Mouse (Mus musculus) limb, embryonic 11.5 days (tissue): ENCODE results near the gene Pcca. TPM values are rescaled to one million over a fixed set of nuclear protein-coding genes. Genes with fewer than 3 reads are reported as not detected.

Experiments
- ATAC-seq: fragments of 200-750 bp; cut with Nextera tagmentation; 2 replicates; pipeline ENCODE4 v1.8.0; 2017; ENCODE audit warnings: low read depth; ENCODE audit not compliant: insufficient number of reproducible peaks, low FRiP score, low TSS enrichment
- DNase-seq: peaks from one replicate; pipeline ENCODE4 v3.0.0-alpha.2; 2015; ENCODE audit warnings: low spot score
- H3K27ac ChIP-seq: fragments of 300-500 bp; sonication (generic); replicated peaks from 2 replicates; pipeline ENCODE4 v1.5.1; 2014; ENCODE audit warnings: low read depth, mild to moderate bottlenecking, low read length
- H3K27me3 ChIP-seq: fragments of 300-500 bp; sonication (generic); 2 replicates; pipeline ENCODE4 v1.6.1; 2014; ENCODE audit warnings: mild to moderate bottlenecking, low read length, mixed read lengths; ENCODE audit not compliant: control insufficient read depth, insufficient read depth
- H3K36me3 ChIP-seq: fragments of 300-500 bp; sonication (generic); 2 replicates; pipeline ENCODE4 v1.6.1; 2014; ENCODE audit warnings: mild to moderate bottlenecking, low read length, moderate library complexity, mixed read lengths; ENCODE audit not compliant: control insufficient read depth, insufficient read depth
- H3K4me1 ChIP-seq: fragments of 300-500 bp; sonication (generic); 2 replicates; pipeline ENCODE4 v1.6.1; 2014; ENCODE audit warnings: low read length, mixed read lengths; ENCODE audit not compliant: control insufficient read depth, insufficient read depth
- H3K4me2 ChIP-seq: fragments of 300-500 bp; sonication (generic); 2 replicates; pipeline ENCODE4 v1.6.1; 2014; ENCODE audit warnings: low read depth, mild to moderate bottlenecking, moderate library complexity; ENCODE audit not compliant: severe bottlenecking
- H3K4me3 ChIP-seq: fragments of 300-500 bp; sonication (generic); 2 replicates; pipeline ENCODE4 v1.5.1; 2014; ENCODE audit warnings: low read depth, low read length
- H3K9ac ChIP-seq: fragments of 300-500 bp; sonication (generic); 2 replicates; pipeline ENCODE4 v1.6.1; 2014; ENCODE audit warnings: mild to moderate bottlenecking, low read length
- H3K9me3 ChIP-seq: fragments of 300-500 bp; sonication (generic); 2 replicates; pipeline ENCODE4 v1.6.1; 2016; ENCODE audit warnings: low read length; ENCODE audit not compliant: control insufficient read depth
- WGBS: fragments of 180-500 bp; shearing (Covaris S2); extraction: QIAGEN DNeasy Blood & Tissue Kit; methylation state at CpG from one replicate; pipeline ENCODE4 v1.1.7; 2014; 5-methylcytosine and 5-hydroxymethylcytosine counted together
- polyA plus RNA-seq: library from polyadenylated mRNA; unstranded; fragments of >200 nt; fragmentation: Nextera tagmentation; extraction: Ambion mirVana; gene quantifications from 2 replicates; pipeline ENCODE4 v1.2.1, GENCODE M21; 2014

The Pcca gene
- polyA plus RNA-seq, 1 experiment from 2014 or later = 36.4 TPM

DNA sequence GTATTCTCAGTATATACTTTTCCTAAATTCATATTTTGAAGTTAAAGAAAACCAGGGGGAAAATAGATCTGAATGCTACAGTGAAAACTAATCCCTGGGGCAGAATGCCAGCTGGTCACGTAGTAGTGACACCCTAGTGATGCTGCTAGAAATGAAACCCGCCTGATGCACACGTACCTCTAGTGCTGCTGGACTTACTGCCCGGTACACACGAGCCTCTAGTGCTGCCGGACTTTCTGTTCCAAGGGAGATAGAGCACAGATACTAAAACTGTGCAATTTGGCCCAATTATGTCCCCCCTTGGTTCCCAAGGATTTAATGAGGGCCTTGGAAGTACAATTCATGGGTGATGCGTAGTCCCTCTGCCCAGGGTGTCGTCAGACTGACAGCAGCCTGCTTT, 340.9 kb downstream of the Pcca start:
- Histone ChIP-seq H3K9me3 (no peaks in the 10 kb centered on the region), H3K27me3 (no peaks in the 10 kb centered on the region), H3K27ac (no peak overlapping the region), H3K36me3 (no peaks in the 10 kb centered on the region), H3K4me2 (no peak overlapping the region), H3K9ac (no peak overlapping the region), H3K4me1 (0 out of 2 replicates have a peak, but pooled peaks cover 10% of the 10 kb centered on the region), H3K4me3 (no peak overlapping the region)
- ATAC-seq = no peak
- WGBS = 58% methylated on average over 8 of the region's 8 CpGs
- DNase-seq = no peak

- DNase-seq (no peak), ATAC-seq (no peak)
- H3K27ac ChIP-seq = no peak overlapping the region
- WGBS = 47% methylated on average over 6 of the region's 6 CpGs
- no peaks in the 10 kb centered on the region for H3K9me3 ChIP-seq
- H3K4me3 ChIP-seq = no peak overlapping the region
- H3K27me3 ChIP-seq = no peaks in the 10 kb centered on the region
- H3K4me1 ChIP-seq = 0 out of 2 replicates have a peak, but pooled peaks cover 9% of the 10 kb centered on the region
- no peak overlapping the region for H3K4me2 ChIP-seq
- H3K9ac ChIP-seq = no peak overlapping the region
- H3K36me3 ChIP-seq = no peaks in the 10 kb centered on the region
Observed at GRCm38 (mm10) chr14:122875636-122876035, 341.5 kb downstream of the Pcca start.

DNA sequence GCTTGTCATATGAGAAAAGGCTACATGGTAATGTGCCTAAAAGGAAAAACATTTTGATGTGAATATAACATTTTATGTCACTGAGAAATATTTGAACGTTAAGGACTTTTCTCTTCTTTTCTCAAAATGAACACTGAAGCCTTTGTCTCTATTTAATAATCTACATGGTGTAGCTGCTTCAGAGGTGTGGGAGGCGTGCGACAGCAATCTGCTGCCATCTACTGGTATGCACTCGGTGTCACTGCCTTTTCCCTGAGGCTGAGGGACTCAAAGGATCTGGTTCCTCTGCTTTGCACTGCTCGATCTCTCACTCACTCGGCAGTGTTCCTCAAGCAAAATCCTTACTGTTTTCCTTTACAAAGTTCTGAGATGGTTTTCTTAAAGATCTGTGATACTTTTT, 342.0 kb downstream of the Pcca start:
- Histone ChIP-seq H3K9me3 (no peaks in the 10 kb centered on the region), H3K27ac (no peak overlapping the region), H3K9ac (no peak overlapping the region), H3K4me1 (0 out of 2 replicates have a peak, but pooled peaks cover 5% of the 10 kb centered on the region), H3K4me2 (no peak overlapping the region), H3K36me3 (no peaks in the 10 kb centered on the region), H3K27me3 (no peaks in the 10 kb centered on the region), H3K4me3 (no peak overlapping the region)
- ATAC-seq (no peak), DNase-seq (peak; percentile 82)
- WGBS = 4% methylated on average over 6 of the region's 6 CpGs

DNA sequence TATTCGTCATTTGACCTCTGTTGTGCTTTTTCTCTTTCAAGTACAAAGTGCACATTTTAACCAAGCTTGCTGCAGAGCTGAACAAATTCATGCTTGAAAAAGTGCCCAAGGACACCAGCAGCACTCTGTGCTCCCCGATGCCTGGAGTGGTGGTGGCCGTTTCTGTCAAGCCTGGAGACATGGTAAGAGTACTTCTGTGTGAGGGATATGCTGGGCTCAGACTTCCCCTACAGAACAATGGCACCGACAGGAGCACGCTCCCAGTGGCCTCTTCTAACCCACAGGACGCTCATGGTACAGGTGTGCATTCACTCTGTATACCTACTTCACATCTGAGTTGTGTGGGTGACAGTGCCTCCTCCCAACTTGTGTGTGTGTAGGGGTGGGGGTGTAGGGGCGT, 342.6 kb downstream of the Pcca start:
- Histone ChIP-seq H3K4me2 (no peak overlapping the region), H3K27me3 (no peaks in the 10 kb centered on the region), H3K9ac (no peak overlapping the region), H3K4me3 (no peak overlapping the region), H3K4me1 (peaks cover 5% of the 10 kb centered on the region; the same call in 1 of the 2 replicates), H3K36me3 (no peaks in the 10 kb centered on the region), H3K9me3 (no peaks in the 10 kb centered on the region), H3K27ac (no peak overlapping the region)
- no peak for ATAC-seq
- WGBS = 72% methylated on average over 7 of the region's 7 CpGs
- no peak for DNase-seq

DNA sequence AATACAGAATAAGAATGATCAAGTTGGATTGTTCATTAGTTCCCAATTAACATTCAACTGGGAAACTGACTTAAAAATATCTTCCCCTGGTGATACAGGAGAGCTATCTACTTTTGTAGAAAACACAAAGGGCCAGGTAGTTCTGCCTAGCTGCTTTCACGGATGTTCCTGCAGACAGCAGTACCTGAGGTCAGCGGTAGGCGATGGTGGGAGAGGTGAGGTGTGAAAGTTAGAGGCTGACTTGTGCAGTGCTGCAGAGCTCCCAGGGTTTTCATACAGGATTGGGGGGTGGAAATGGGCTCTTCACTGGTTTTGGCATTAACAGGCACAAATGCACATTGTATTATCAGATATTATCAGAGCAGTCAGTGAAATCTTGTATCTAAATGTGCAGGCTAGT, 343.7 kb downstream of the Pcca start:
- Histone ChIP-seq H3K9ac (no peak overlapping the region), H3K4me2 (no peak overlapping the region), H3K4me3 (no peak overlapping the region), H3K9me3 (no peaks in the 10 kb centered on the region), H3K36me3 (no peaks in the 10 kb centered on the region), H3K27ac (no peak overlapping the region), H3K4me1 (peaks cover 3% of the 10 kb centered on the region; the same call in 1 of the 2 replicates), H3K27me3 (no peaks in the 10 kb centered on the region)
- 86% methylated on average over 3 of the region's 3 CpGs for WGBS
- DNase-seq = no peak
- ATAC-seq = no peak

- Histone ChIP-seq H3K9ac (no peak overlapping the region), H3K4me2 (no peak overlapping the region), H3K36me3 (no peaks in the 10 kb centered on the region), H3K4me1 (peaks cover 10% of the 10 kb centered on the region), H3K27ac (no peak overlapping the region), H3K4me3 (no peak overlapping the region), H3K27me3 (no peaks in the 10 kb centered on the region), H3K9me3 (no peaks in the 10 kb centered on the region)
- DNase-seq = no peak
- 76% methylated on average over 7 of the region's 7 CpGs for WGBS
- no peak for ATAC-seq
Observed at GRCm38 (mm10) chr14:122880291-122880690, 346.2 kb downstream of the Pcca start.

DNA sequence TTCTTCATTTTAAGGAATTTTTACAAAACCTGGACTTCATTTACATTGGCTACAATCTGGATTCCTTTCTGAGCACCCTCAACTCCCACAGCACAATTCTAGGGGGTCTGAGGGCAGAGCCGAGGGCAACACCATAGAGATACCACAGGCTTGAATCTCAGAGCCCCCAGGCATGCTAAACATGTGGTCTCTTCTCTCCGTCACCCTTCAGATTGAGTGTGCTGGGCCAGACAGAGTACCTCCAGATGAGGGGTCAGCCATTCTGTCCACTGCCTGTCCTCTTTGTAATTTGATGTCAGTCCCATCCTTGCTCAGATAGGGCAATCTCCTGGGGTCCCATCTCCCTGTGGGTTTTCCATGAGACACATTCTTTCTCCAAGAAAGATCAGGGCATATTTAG, 347.6 kb downstream of the Pcca start:
- DNase-seq = no peak
- Histone ChIP-seq H3K4me1 (peaks cover 8% of the 10 kb centered on the region), H3K27ac (peak overlapping the region; percentile 15; the same call in 1 of the 2 replicates), H3K4me3 (no peak overlapping the region), H3K9ac (no peak overlapping the region), H3K4me2 (no peak overlapping the region), H3K27me3 (no peaks in the 10 kb centered on the region), H3K9me3 (no peaks in the 10 kb centered on the region), H3K36me3 (no peaks in the 10 kb centered on the region)
- ATAC-seq = 0 out of 2 replicates have a peak, but pooled peaks have one; percentile 58
- 50% methylated on average over 2 of the region's 2 CpGs for WGBS

DNA sequence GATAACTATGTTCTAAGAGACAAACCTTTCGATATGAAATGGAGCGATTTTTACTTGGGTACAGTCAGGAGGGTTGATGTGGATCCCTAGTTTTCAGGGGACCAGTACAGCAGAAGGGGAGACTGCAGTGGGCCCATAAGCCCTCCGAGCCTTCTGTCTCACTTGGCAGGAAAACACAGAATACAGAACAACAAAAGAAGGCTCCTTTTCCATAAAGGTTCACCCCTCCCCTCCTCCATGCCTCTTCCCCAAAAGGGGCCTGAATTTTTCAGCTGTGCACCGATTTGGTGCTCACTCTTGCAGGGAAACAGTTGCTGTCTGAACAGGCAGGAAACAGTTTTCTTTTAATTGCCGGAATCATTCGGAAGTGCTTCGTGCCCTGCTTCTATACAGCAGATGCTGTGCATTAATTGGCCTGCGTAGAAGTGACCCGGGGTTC, 348.1 kb downstream of the Pcca start:
- Histone ChIP-seq H3K4me2 (no peak overlapping the region), H3K36me3 (no peaks in the 10 kb centered on the region), H3K27me3 (no peaks in the 10 kb centered on the region), H3K9ac (no peak overlapping the region), H3K9me3 (no peaks in the 10 kb centered on the region), H3K4me3 (no peak overlapping the region), H3K4me1 (peaks cover 8% of the 10 kb centered on the region), H3K27ac (0 out of 2 replicates have a peak overlapping the region, but pooled peaks have one; percentile 15)
- ATAC-seq (no peak), DNase-seq (no peak)
- 34% methylated on average over 9 of the region's 9 CpGs for WGBS

GRCm38 (mm10) chr14:122882795-122883409, 348.8 kb downstream of the Pcca start:
- 74% methylated on average over 7 of the region's 7 CpGs for WGBS
- Histone ChIP-seq H3K4me1 (peaks cover 11% of the 10 kb centered on the region), H3K27me3 (no peaks in the 10 kb centered on the region), H3K4me3 (no peak overlapping the region), H3K27ac (no peak overlapping the region), H3K4me2 (no peak overlapping the region), H3K36me3 (no peaks in the 10 kb centered on the region), H3K9me3 (no peaks in the 10 kb centered on the region), H3K9ac (no peak overlapping the region)
- ATAC-seq = no peak
- no peak for DNase-seq
